Mouse (Mus musculus): ENCODE results near the gene Izumo2. TPM values are rescaled to one million over a fixed set of nuclear protein-coding genes. Genes with fewer than 3 reads are reported as not detected.

Gene Izumo2
- total RNA-seq, 1 experiment from 2014 or later = not detected

DNA sequence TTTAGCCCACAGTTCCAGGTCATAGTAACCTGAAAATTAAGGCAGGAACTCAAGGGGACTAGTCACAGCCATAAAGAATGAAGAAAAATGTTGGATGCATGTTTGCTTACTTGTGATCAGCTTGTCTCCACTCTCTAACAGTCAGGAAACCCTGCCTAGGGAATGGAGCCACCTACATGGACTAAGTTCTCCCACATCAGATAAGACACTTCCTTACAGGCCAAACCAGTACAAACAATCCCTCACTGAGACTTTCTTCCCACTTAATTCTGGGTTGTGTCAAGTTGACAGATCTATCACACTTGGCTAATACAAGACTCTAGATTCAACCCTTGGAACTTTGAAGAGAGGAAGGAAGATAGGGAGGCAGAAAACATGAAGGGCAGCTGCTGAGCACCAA lies 51.8 kb downstream of the Izumo2 start:
- DNase-seq = no peak

DNA sequence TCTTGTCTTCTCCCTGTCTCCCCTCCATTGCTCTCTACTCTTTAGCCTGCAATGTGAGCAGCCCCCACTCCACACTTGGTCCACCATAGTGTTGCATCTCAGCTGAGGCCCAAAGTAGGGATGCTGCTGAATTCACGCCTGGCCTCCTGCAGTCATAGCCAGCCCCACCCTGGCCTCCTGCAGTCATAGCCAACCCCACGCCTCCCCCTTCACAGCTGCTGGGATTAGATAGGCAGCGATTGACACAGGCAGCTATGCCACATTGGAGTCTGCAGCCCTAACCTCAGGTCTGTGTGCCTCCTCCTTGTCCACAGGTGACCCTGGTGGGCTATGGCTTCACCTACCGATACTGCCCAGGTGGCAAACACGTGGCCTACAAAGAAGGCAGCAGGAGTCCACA lies 59.6 kb downstream of the Izumo2 start:
- DNase-seq = no peak

Other genes starting within 250 kb of the Izumo2 start
- 0.61 and 1.9 TPM in 2 replicates for gene Aspdh, start 243.4 kb upstream of the Izumo2 start, total RNA-seq (2021)
- gene Josd2, start 240.8 kb upstream of the Izumo2 start, total RNA-seq (2021) = 43.9 and 49.2 TPM in 2 replicates
- 83.9 and 97.6 TPM in 2 replicates for gene Emc10, start 212.2 kb upstream of the Izumo2 start, total RNA-seq (2021)
- gene Fam71e1, start 212.2 kb upstream of the Izumo2 start, total RNA-seq (2021) = 12.3 and 17.5 TPM in 2 replicates
- not detected in 2 replicates for gene Mybpc2, start 184.1 kb upstream of the Izumo2 start, total RNA-seq (2021)
- gene Spib, start 176.7 kb upstream of the Izumo2 start, total RNA-seq (2021) = 0.43 TPM in 1 of 2 replicates, not detected in the other
- 14.2 and 22.6 TPM in 2 replicates for gene Pold1, start 159.9 kb upstream of the Izumo2 start, total RNA-seq (2021)
- gene Nr1h2, start 154.8 kb upstream of the Izumo2 start, total RNA-seq (2021) = 133 and 140 TPM in 2 replicates
- gene Napsa, start 136.4 kb upstream of the Izumo2 start, total RNA-seq (2021) = 0.88 TPM in 1 of 2 replicates, not detected in the other
- 5.9 and 6.0 TPM in 2 replicates for gene Kcnc3, start 118.1 kb upstream of the Izumo2 start, total RNA-seq (2021)
- gene Myh14, start 37.9 kb upstream of the Izumo2 start, total RNA-seq (2021) = 2.8 and 4.3 TPM in 2 replicates
- gene Vrk3, start 39.7 kb downstream of the Izumo2 start, total RNA-seq (2021) = 58.7 and 59.3 TPM in 2 replicates
- gene Zfp473, start 42.3 kb downstream of the Izumo2 start, total RNA-seq (2021) = 0.71 and 0.88 TPM in 2 replicates
- 40.5 and 44.4 TPM in 2 replicates for gene Nup62, start 107.3 kb downstream of the Izumo2 start, total RNA-seq (2021)
- 2.8 and 3.4 TPM in 2 replicates for gene Il4i1, start 107.6 kb downstream of the Izumo2 start, total RNA-seq (2021)
- 108 and 165 TPM in 2 replicates for gene Atf5, start 107.9 kb downstream of the Izumo2 start, total RNA-seq (2021)
- gene Akt1s1, start 140.2 kb downstream of the Izumo2 start, total RNA-seq (2021) = 116 and 138 TPM in 2 replicates
- 62.1 and 88.5 TPM in 2 replicates for gene Tbc1d17, start 140.3 kb downstream of the Izumo2 start, total RNA-seq (2021)
- gene Pnkp, start 148.4 kb downstream of the Izumo2 start, total RNA-seq (2021) = 53.2 and 55.8 TPM in 2 replicates
- gene Ptov1, start 161.0 kb downstream of the Izumo2 start, total RNA-seq (2021) = 309 and 326 TPM in 2 replicates
- gene Med25, start 184.0 kb downstream of the Izumo2 start, total RNA-seq (2021) = 93.7 and 103 TPM in 2 replicates
- 37.4 and 37.8 TPM in 2 replicates for gene Fuz, start 187.3 kb downstream of the Izumo2 start, total RNA-seq (2021)
- gene Ap2a1, start 220.8 kb downstream of the Izumo2 start, total RNA-seq (2021) = 83.7 and 115 TPM in 2 replicates
- not detected in 2 replicates for gene Tsks, start 234.5 kb downstream of the Izumo2 start, total RNA-seq (2021)